Mouse (Mus musculus) limb, embryonic 14.5 days (tissue): ENCODE results near the gene Gm17387. TPM values are rescaled to one million over a fixed set of nuclear protein-coding genes. Genes with fewer than 3 reads are reported as not detected.
"Not testable (repeated sequence)": the region's sequence is repeated elsewhere in the genome, so short reads cannot be mapped to it uniquely, and the experiment has no call there.

Experiments used
- ATAC-seq: fragments of 200-750 bp; cut with Nextera tagmentation; 2 replicates; pipeline ENCODE4 v1.8.0; 2017; ENCODE audit warnings: low read depth, moderate number of reproducible peaks, moderate TSS enrichment; ENCODE audit not compliant: low FRiP score
- DNase-seq: peaks from one replicate; pipeline ENCODE4 v3.0.0-alpha.2; 2015; ENCODE audit warnings: low spot score
- H3K27ac ChIP-seq: fragments of 300-500 bp; sonication (generic); replicated peaks from 2 replicates; pipeline ENCODE4 v1.5.1; 2014; ENCODE audit warnings: low read depth, mild to moderate bottlenecking, low read length, moderate library complexity, mixed read lengths
- H3K27me3 ChIP-seq: fragments of 300-500 bp; sonication (generic); 2 replicates; pipeline ENCODE4 v1.6.1; 2014; ENCODE audit warnings: low read length, mixed read lengths; ENCODE audit not compliant: control insufficient read depth, insufficient read depth
- H3K36me3 ChIP-seq: fragments of 300-500 bp; sonication (generic); 2 replicates; pipeline ENCODE4 v1.6.1; 2014; ENCODE audit warnings: mild to moderate bottlenecking, low read length, moderate library complexity, mixed read lengths; ENCODE audit not compliant: control insufficient read depth, insufficient read depth
- H3K4me1 ChIP-seq: fragments of 300-500 bp; sonication (generic); 2 replicates; pipeline ENCODE4 v1.6.1; 2014; ENCODE audit warnings: antibody characterized with exemption, low read length, mixed read lengths; ENCODE audit not compliant: control insufficient read depth, insufficient read depth
- H3K4me2 ChIP-seq: fragments of 300-500 bp; sonication (generic); replicated peaks from 2 replicates; pipeline ENCODE4 v1.6.1; 2014; ENCODE audit warnings: low read depth, mild to moderate bottlenecking, low read length, moderate library complexity; ENCODE audit not compliant: severe bottlenecking
- H3K4me3 ChIP-seq: fragments of 300-500 bp; sonication (generic); replicated peaks from 2 replicates; pipeline ENCODE4 v1.5.1; 2014; ENCODE audit warnings: low read length
- H3K9ac ChIP-seq: fragments of 300-500 bp; sonication (generic); 2 replicates; pipeline ENCODE4 v1.6.1; 2014; ENCODE audit warnings: mild to moderate bottlenecking, low read depth, low read length, moderate library complexity; ENCODE audit not compliant: severe bottlenecking
- H3K9me3 ChIP-seq: fragments of 300-500 bp; sonication (generic); 2 replicates; pipeline ENCODE4 v1.6.1; 2016; ENCODE audit warnings: low read length; ENCODE audit not compliant: control insufficient read depth
- POLR2A ChIP-seq: fragments of 200-500 bp; IDR thresholded peaks from 2 replicates; pipeline ENCODE4 v1.8.0; 2012; ENCODE audit warnings: inconsistent platforms, mild to moderate bottlenecking, moderate library complexity, borderline replicate concordance; ENCODE audit not compliant: insufficient read depth, insufficient read length; ENCODE audit errors: extremely low read depth
- WGBS: fragments of 180-500 bp; shearing (Covaris S2); extraction: QIAGEN DNeasy Blood & Tissue Kit; methylation state at CpG from one replicate; pipeline ENCODE4 v1.1.7; 2014; 5-methylcytosine and 5-hydroxymethylcytosine counted together
- polyA plus RNA-seq, 2 experiments: library from polyadenylated mRNA; depleted of rRNA in 1 of 2; stranded (reverse) in 1 of 2; unstranded in 1 of 2; fragments of >200 nt; fragmentation: Nextera tagmentation in 1 of 2; extraction: Ambion mirVana in 1 of 2; gene quantifications; 2 replicates each; pipeline versions ENCODE4 v1.2.1 to v1.2.3; 2012 to 2014

The Gm17387 gene
- polyA plus RNA-seq, 2 experiments = not detected

DNA sequence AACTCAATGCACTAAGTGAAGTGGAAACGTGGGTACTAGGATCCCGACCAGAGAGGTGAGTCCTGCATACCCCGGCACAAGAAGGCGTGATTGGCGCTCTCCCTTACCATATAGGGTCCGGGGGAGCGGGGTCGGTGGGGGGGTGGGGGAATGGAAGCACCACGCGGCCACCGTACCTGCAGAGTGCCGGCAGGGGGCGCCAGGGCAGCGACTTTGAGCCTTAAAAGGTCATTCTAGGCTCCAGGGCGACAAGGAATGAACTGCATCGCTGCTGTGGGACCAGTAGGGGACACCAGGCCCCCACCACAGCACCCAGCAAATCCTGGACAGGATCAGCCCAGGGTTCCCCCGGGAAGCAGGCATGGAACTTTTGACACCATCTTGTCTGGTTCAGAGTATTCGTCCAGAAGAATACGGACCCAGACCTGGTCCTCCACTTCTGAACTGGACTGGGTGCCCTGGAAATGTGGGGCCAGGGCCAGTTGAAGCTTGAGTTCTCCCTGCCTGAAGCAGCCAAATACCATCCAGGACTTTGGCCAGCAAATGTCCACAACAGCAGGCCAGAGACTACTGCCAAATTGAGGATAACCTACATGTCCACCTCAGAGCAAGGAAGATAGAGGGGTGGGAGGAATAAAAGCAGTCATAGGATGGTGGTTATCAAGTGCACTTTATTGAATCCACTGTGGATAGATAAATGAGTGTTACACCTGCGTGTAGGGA lies 19.8 kb upstream of the Gm17387 start:
- H3K9me3 ChIP-seq = no peaks in the 10 kb centered on the region
- 7% methylated on average over 20 of the region's 20 CpGs for WGBS
- peak overlapping the region; percentile 10; the same call in 1 of the 2 replicates for H3K4me3 ChIP-seq
- peak; percentile 78 for DNase-seq
- no peak overlapping the region for H3K27ac ChIP-seq
- H3K9ac ChIP-seq = no peak overlapping the region
- no peaks in the 10 kb centered on the region for H3K27me3 ChIP-seq
- ATAC-seq = peak; percentile 62
- H3K36me3 ChIP-seq = no peaks in the 10 kb centered on the region
- peak overlapping the region; percentile 56 for H3K4me2 ChIP-seq
- H3K4me1 ChIP-seq = peaks cover 17% of the 10 kb centered on the region
- TF ChIP-seq POLR2A = no peak

DNA sequence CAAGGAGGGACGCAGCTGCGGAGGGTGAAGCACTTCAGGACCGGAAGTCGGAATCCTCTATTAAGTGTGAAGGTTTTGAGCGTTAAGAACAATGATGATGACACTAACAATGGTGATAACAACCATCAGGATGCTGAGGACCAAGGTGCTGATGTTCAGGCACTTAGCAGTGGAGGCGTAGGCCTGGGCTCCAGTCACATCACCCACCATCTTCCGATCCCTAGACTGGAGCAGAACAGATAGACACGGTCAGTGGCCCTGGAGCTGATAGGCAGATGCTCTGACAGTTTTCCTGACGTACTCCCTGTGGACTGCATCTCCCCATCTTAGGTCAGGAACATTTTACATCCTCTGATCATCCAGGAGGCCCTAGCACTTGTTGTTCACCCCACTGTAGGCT lies 19.3 kb upstream of the Gm17387 start:
- no peak for TF ChIP-seq POLR2A
- 82% methylated on average over 9 of the region's 9 CpGs for WGBS
- peaks cover 17% of the 10 kb centered on the region for H3K4me1 ChIP-seq
- ATAC-seq = no peak
- H3K9ac ChIP-seq = 0 out of 2 replicates have a peak overlapping the region, but pooled peaks have one; percentile 43
- H3K27ac ChIP-seq = no peak overlapping the region
- H3K36me3 ChIP-seq = no peaks in the 10 kb centered on the region
- DNase-seq = no peak
- H3K4me3 ChIP-seq = peak overlapping the region; percentile 32
- no peaks in the 10 kb centered on the region for H3K9me3 ChIP-seq
- H3K4me2 ChIP-seq = peak overlapping the region; percentile 56
- H3K27me3 ChIP-seq = no peaks in the 10 kb centered on the region

DNA sequence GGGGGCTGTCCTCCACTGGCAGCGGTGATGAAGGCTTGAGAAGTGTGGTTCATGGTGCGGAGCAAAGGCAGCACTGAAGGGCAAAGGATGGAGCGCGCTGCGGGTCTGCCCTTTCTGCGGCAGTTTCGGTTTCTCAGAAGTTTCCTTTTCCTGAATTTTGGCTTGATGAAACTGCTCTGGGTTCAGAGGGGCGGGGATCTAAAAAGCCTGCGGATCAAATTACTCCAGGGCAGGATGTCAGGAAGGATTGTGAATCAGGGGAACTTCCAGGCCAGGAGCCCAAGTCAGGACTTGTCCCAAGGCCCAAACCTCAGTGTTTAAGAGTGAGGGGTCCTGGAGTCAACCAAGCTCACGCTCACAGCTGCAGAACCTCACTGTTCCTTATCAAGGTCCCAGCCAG lies 18.3 kb upstream of the Gm17387 start, which contains the start of gene Ifitm3:
Gene Ifitm3 (minus strand): TSS at position 178 of the 400 bp plus-strand sequence.
- H3K36me3 ChIP-seq = no peaks in the 10 kb centered on the region
- peak within 1 kb of the TSS; percentile 45; the same call in 1 of the 2 replicates for H3K27ac ChIP-seq
- DNase-seq (peak; percentile 61), ATAC-seq (peak; percentile 55)
- H3K4me1 ChIP-seq = peaks cover 17% of the 10 kb centered on the region
- peak within 1 kb of the TSS; percentile 32 for H3K4me3 ChIP-seq
- TF ChIP-seq POLR2A = no peak
- H3K27me3 ChIP-seq = no peaks in the 10 kb centered on the region
- no peaks in the 10 kb centered on the region for H3K9me3 ChIP-seq
- H3K9ac ChIP-seq = peak within 1 kb of the TSS; percentile 43
- 5% methylated on average over 10 of the region's 10 CpGs for WGBS
- H3K4me2 ChIP-seq = peak within 1 kb of the TSS; percentile 56

DNA sequence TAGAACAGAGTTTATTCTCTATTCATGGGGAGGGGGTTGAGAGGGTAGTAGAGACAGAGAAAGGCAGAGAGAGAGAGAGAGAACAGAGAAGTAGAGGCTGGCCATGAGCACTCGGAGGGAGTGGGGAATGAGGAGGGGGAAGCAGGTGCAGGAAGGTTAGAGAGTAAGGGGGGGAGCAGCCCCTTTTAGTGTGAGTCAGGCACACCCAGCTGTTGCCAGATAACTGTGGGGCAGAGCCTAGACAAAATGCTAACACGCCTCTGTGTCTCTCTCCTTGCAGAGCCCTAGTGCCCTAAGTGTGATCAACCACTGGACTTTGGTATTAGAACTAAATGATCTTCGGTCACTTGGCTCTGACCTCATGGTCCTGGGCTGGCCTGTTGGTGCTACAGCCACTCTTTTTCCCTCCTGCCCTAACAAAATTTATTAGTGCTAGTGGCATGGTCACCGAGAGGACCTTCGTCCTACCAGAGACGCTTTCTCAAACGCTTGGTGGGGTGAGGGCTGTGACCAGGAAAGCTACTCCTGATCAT lies 17.6 kb upstream of the Gm17387 start:
- no peak overlapping the region for H3K4me3 ChIP-seq
- DNase-seq = no peak
- no peaks in the 10 kb centered on the region for H3K27me3 ChIP-seq
- H3K4me2 ChIP-seq = no peak overlapping the region
- 0 out of 2 replicates have a peak overlapping the region, but pooled peaks have one; percentile 43 for H3K9ac ChIP-seq
- H3K36me3 ChIP-seq = no peaks in the 10 kb centered on the region
- H3K4me1 ChIP-seq = peaks cover 17% of the 10 kb centered on the region
- peak overlapping the region; percentile 45; the same call in 1 of the 2 replicates for H3K27ac ChIP-seq
- 83% methylated on average over 7 of the region's 7 CpGs for WGBS
- H3K9me3 ChIP-seq = no peaks in the 10 kb centered on the region
- TF ChIP-seq POLR2A = no peak
- ATAC-seq = no peak

DNA sequence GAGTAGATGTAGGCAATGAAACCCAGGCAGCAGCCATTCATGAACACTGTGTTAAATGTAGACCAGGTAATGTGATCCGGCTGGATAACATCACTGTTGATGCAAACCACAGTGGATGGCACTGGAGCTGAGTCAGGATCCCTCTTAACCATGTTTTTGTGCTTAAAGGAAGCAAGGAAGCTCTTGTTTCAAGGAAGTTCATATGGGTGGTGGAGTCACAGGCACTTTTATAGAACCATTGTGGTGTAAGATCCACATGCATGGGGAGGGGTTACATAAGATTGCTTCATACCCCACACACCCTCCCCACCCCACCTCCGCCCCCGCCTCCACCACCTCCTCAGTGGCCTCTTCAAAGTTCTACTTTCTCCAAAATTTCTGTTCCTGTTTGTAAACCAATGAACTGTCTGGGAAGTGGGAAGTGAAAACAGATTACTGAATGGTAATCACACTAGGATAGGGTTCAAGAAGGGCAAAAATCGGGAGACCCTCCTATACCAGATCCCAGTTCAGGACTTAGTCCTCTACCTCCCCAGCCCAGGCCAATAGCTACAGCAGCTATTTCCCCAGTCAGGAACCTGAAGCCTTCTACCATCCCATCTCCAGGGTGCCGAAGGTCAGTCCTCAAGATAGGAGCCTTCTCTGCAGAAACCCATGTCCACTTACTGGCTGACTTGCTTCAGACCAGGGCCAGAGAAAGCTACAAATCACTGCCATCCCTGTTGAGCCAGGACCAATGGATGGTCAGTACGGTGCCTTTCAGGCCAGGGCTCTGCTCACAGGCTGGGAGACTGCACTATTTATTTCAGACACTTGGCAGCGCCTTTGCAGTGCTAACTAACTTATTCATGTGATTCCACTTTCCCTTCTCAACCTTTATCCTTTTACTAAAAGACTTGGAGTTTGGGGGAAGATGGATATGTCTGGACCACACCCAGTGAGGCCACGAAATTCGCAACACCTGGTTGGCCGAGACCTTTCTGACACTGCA lies 11.9 kb upstream of the Gm17387 start:
- H3K36me3 ChIP-seq = no peaks in the 10 kb centered on the region
- H3K9ac ChIP-seq = no peak overlapping the region
- no peaks in the 10 kb centered on the region for H3K4me1 ChIP-seq
- no peak overlapping the region for H3K4me2 ChIP-seq
- H3K9me3 ChIP-seq = no peaks in the 10 kb centered on the region
- WGBS = 77% methylated on average over 10 of the region's 10 CpGs
- TF ChIP-seq POLR2A = no peak
- no peak overlapping the region for H3K4me3 ChIP-seq
- H3K27ac ChIP-seq = no peak overlapping the region
- DNase-seq (no peak), ATAC-seq (no peak)
- no peaks in the 10 kb centered on the region for H3K27me3 ChIP-seq

DNA sequence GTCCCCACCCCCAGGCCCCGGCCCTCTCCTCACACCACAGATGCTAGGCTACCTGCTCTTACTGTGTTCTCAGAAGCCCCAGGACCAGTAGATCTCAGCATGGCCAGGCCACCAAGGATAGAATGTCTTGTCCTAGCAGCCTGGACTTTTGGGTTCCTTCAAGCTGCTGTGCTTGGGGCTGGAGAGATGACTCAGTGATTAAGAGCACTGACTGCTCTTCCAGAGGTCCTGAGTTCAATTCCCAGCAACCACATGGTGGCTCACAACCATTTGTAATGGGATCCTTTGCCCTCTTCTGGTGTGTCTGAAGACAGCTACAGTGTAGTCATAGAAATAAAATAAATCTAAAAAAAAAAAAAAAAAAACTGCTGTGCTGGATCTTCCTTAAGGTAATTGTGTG lies 11.1 kb upstream of the Gm17387 start, which contains the start of gene Ifitm6:
Gene Ifitm6 (minus strand): TSS at position 101 of the 400 bp plus-strand sequence.
- H3K4me2 ChIP-seq, H3K36me3 ChIP-seq, ATAC-seq, DNase-seq, H3K4me3 ChIP-seq, H3K27ac ChIP-seq, H3K27me3 ChIP-seq, H3K4me1 ChIP-seq, H3K9ac ChIP-seq, H3K9me3 ChIP-seq: not testable (repeated sequence)
- 77% methylated on average over 1 of the region's 1 CpGs for WGBS
